Mouse (Mus musculus) G1E (cell line): ENCODE data around the gene Tmem199. TPM values are rescaled to one million over a fixed set of nuclear protein-coding genes. Genes with fewer than 3 reads are reported as not detected.

ENCODE experiments used
- ATAC-seq: 2 replicates; pipeline ENCODE4 v1.8.0; 2016; ENCODE audit warnings: mild to moderate bottlenecking; ENCODE audit not compliant: insufficient number of reproducible peaks, poor library complexity, low FRiP score, severe bottlenecking; ENCODE audit errors: extremely low read depth
- DNase-seq: peaks from one replicate; pipeline ENCODE4 v3.0.0; 2012; ENCODE audit warnings: low spot score
- H3K27me3 ChIP-seq: 2 replicates; pipeline ENCODE4 v1.6.1; 2012; ENCODE audit warnings: mild to moderate bottlenecking, low read length, inconsistent platforms; ENCODE audit not compliant: insufficient read depth
- H3K36me3 ChIP-seq: replicated peaks from 2 replicates; pipeline ENCODE3; 2012; ENCODE audit warnings: mild to moderate bottlenecking, inconsistent platforms
- H3K4me1 ChIP-seq: 2 replicates; pipeline ENCODE4 v1.6.1; 2012; ENCODE audit warnings: low read depth, low read length, inconsistent platforms, mixed read lengths; ENCODE audit not compliant: insufficient read depth
- H3K4me3 ChIP-seq: 2 replicates; pipeline ENCODE4 v1.5.1; 2012; ENCODE audit warnings: low read depth, mild to moderate bottlenecking, inconsistent platforms, low read length, moderate library complexity, mixed read lengths
- H3K9me3 ChIP-seq: replicated peaks from 2 replicates; pipeline ENCODE4 v1.6.1; 2012; ENCODE audit warnings: inconsistent platforms
- CTCF ChIP-seq: IDR thresholded peaks from 2 replicates; pipeline ENCODE4 v1.5.1; 2012; ENCODE audit warnings: low read depth, low read length, inconsistent platforms, mixed read lengths
- GATA1 ChIP-seq: IDR thresholded peaks from 2 replicates; pipeline ENCODE4 v1.6.1; 2012; ENCODE audit warnings: borderline replicate concordance, low read length, inconsistent platforms, mixed read lengths
- GATA2 ChIP-seq: IDR thresholded peaks from 2 replicates; pipeline ENCODE4 v1.6.1; 2012; ENCODE audit warnings: low read depth, low read length, inconsistent platforms, borderline replicate concordance
- POLR2AphosphoS5 ChIP-seq: IDR thresholded peaks from 2 replicates; pipeline ENCODE4 v1.6.1; 2012; ENCODE audit warnings: low read depth, low read length, inconsistent platforms; ENCODE audit not compliant: insufficient replicate concordance
- TAL1 ChIP-seq: conservative IDR thresholded peaks from 2 replicates; pipeline ENCODE4 v1.6.1; 2012; ENCODE audit warnings: low read depth, low read length, inconsistent platforms, mixed read lengths
- polyA plus RNA-seq: library from polyadenylated mRNA; stranded (reverse); fragments of >175 nt; gene quantifications from 2 replicates; pipeline ENCODE4 v1.2.3, GENCODE M21; 2012
- total RNA-seq, 2 experiments: library from RNA; stranded (forward) in 1 of 2; stranded (reverse) in 1 of 2; fragments of 200-1000 nt in 1 of 2; fragments of >200 nt in 1 of 2; fragmentation: Nextera tagmentation in 1 of 2; gene quantifications; 2 replicates each; pipeline ENCODE4 v1.2.3; 2014 to 2017

Tmem199 gene
- total and polyA plus RNA-seq, 3 experiments, result 15.8 to 51.6 (median 25.8) TPM

GRCm38 (mm10) chr11:78550168-78551058 lies 38.4 kb upstream of the Tmem199 start, which contains the start of gene Tmem97:
Tmem97 (minus strand) TSS chr11:78550777.
- peaks cover 42% of the 10 kb centered on the region for H3K4me1 ChIP-seq
- no peaks in the 10 kb centered on the region for H3K27me3 ChIP-seq
- ATAC-seq, result peak; percentile 99
- TF ChIP-seq GATA2 (no peak), GATA1 (no peak), CTCF (no peak), TAL1 (no peak), POLR2AphosphoS5 (no peak)
- H3K9me3 ChIP-seq, result peaks cover 16% of the 10 kb centered on the region
- H3K36me3 ChIP-seq, result peaks cover 26% of the 10 kb centered on the region
- peak; percentile 96 for DNase-seq
- peak within 1 kb of the TSS; percentile 81 for H3K4me3 ChIP-seq

GRCm38 (mm10) chr11:78549491-78549987 lies 37.6 kb upstream of the Tmem199 start:
- Histone ChIP-seq H3K4me1 (peaks cover 50% of the 10 kb centered on the region), H3K27me3 (no peaks in the 10 kb centered on the region), H3K36me3 (peaks cover 35% of the 10 kb centered on the region), H3K4me3 (peak overlapping the region; percentile 81), H3K9me3 (peaks cover 16% of the 10 kb centered on the region)
- ATAC-seq, result no peak
- no peak for TF ChIP-seq CTCF
- no peak for TF ChIP-seq GATA2
- no peak for TF ChIP-seq GATA1
- no peak for DNase-seq

- Histone ChIP-seq H3K9me3 (peaks cover 10% of the 10 kb centered on the region; the same call in 1 of the 2 replicates), H3K36me3 (peaks cover 50% of the 10 kb centered on the region), H3K4me1 (peaks cover 56% of the 10 kb centered on the region), H3K27me3 (no peaks in the 10 kb centered on the region), H3K4me3 (peak overlapping the region; percentile 49; the same call in 1 of the 2 replicates)
- TF ChIP-seq GATA2, result no peak
- no peak for TF ChIP-seq GATA1
- no peak for TF ChIP-seq TAL1
- no peak for TF ChIP-seq CTCF
- TF ChIP-seq POLR2AphosphoS5, result no peak
- DNase-seq, result no peak
- ATAC-seq, result no peak
Measured at GRCm38 (mm10) chr11:78547718-78548460, 35.9 kb upstream of the Tmem199 start.

DNA sequence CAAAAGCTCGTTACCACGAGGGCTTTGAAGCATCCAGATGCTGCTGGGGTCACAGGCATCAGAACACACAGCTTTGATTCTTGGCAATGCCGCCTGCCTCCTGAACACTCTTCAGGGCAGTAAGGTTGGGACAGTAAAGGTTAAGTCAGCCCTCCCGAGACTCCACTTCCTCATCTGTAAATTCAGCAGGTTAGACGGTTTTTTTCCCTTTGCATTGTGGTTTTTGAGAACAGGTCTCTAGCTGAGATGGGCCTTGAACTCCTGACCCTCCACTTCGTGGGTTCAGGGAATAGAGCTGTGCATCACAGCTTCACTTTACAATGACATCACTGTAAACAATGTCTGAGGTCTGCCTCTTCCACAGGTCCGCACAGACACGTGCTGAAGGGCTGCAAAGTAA lies 33.2 kb upstream of the Tmem199 start:
- DNase-seq (no peak), ATAC-seq (no peak)
- H3K36me3 ChIP-seq, result peaks cover 73% of the 10 kb centered on the region
- H3K27me3 ChIP-seq, result no peaks in the 10 kb centered on the region
- no peaks in the 10 kb centered on the region for H3K9me3 ChIP-seq
- no peak for TF ChIP-seq CTCF
- TF ChIP-seq POLR2AphosphoS5, result no peak
- no peak for TF ChIP-seq TAL1
- TF ChIP-seq GATA2, result no peak
- no peak for TF ChIP-seq GATA1
- peaks cover 55% of the 10 kb centered on the region for H3K4me1 ChIP-seq
- peak overlapping the region; percentile 28; the same call in 1 of the 2 replicates for H3K4me3 ChIP-seq

GRCm38 (mm10) chr11:78544449-78545111 lies 32.6 kb upstream of the Tmem199 start:
- Histone ChIP-seq H3K4me1 (peaks cover 58% of the 10 kb centered on the region), H3K4me3 (no peak overlapping the region), H3K9me3 (no peaks in the 10 kb centered on the region), H3K36me3 (peaks cover 79% of the 10 kb centered on the region), H3K27me3 (no peaks in the 10 kb centered on the region)
- no peak for DNase-seq
- TF ChIP-seq GATA1 (no peak), CTCF (no peak), GATA2 (no peak)
- no peak for ATAC-seq

- H3K9me3 ChIP-seq, result no peaks in the 10 kb centered on the region
- H3K4me1 ChIP-seq, result peaks cover 58% of the 10 kb centered on the region
- peaks cover 66% of the 10 kb centered on the region for H3K36me3 ChIP-seq
- no peak for TF ChIP-seq GATA2
- TF ChIP-seq TAL1, result no peak
- TF ChIP-seq CTCF, result no peak
- no peak overlapping the region for H3K4me3 ChIP-seq
- no peaks in the 10 kb centered on the region for H3K27me3 ChIP-seq
- no peak for ATAC-seq
- no peak for DNase-seq
Measured at GRCm38 (mm10) chr11:78540358-78540757, 28.4 kb upstream of the Tmem199 start.
